Mouse (Mus musculus): Measurements from ENCODE around the gene Ccdc78.

DNA sequence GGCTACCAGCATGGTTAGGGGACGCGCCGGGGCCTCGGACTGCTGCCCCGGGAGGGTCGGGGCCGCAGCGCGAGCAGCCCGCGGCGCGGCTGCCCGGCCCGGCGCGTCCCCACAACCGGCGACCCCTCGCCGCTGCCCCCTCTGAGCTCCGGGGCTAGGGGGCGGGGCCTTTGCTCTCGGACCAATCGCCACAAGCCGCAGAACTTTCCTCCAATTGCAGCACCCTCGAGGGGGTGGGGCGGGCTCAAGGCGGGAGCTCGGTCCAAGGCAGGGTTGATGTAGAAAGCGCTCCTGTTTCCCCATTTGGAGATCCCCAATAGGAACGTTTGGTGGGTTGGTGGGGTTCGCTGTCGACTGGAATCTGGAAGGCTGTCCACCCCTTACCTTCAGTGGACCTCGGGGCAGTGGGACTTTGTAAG is 10.6 kb downstream of the Ccdc78 start, which contains the start of gene Metrn:
- TF ChIP-seq CTCF (IDR thresholded peaks at IDR 0.05; ENCODE audit: extremely low read depth, insufficient read depth, insufficient read length, insufficient replicate concordance) (no peak), POLR2A (IDR thresholded peaks at IDR 0.05; ENCODE audit: low read depth, low read length) (no peak)

Measured in spleen, adult 2 months (tissue).